Mouse (Mus musculus): ENCODE measurements at regions not wholly inside any gene's neighbourhood (a gene's known extent, or its start where the extent isn't known, plus 50 kb on each side); places are given as distances from the start of the nearest gene placed in this dataset.

DNA sequence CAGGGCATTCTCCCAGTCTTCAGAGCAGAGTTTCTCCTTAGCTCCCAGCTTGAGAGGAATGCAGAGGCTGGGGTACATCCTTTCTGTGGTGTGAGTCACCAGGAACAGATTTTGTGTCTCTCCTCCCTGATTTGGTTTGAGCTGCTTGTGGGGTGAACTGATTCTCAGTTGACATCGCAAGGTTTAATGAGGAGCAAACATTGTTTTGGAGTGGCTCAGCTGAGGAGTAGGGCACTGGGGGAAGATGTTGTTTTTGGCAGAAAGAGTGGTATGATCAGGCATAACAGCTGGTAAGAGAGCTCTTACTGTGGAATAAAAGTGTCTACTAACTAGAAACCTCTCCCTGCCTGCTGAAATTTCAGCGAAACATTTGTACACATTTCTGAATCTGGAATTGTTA is 519.4 kb upstream of the Fam241a start:
- DNase-seq = no peak

DNA sequence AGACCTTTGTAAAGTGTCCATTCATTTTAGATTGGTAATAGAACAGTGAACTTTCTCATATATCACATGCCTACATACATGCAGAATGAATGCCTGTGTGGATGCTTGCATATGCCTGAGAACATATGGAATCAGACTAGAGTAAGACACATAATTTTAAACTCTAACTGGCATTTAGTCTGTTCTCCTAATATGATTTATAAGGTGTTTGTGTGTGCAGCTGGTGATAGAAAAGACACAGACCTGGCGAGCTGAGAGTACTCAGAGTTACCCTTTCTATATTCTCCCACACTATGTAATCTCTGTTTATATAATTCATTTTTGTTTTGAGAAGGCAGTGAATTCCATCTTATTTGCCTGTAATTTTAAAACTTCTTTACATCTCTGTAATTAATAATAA is 517.4 kb upstream of the Fam241a start:
- no peak for DNase-seq

DNA sequence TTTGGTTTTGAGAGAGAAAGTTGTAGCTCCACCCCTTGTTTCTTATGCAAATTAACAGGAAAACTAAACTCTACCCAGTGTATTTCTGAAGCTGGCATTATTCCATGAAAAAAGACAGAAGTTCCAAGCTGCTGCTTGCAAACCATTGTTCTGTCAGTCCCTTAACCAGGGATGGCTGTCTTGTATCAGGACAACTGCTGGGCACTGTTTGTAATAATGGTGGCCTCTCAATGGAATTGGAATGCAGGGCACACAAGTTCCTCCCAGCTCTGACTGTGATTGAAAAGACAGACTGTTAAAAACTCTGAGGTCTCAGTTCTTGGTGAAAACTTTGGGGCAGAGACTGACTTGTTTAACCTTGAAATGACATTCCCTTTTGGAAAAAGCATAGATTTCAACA is 516.0 kb upstream of the Fam241a start:
- no peak for DNase-seq

DNA sequence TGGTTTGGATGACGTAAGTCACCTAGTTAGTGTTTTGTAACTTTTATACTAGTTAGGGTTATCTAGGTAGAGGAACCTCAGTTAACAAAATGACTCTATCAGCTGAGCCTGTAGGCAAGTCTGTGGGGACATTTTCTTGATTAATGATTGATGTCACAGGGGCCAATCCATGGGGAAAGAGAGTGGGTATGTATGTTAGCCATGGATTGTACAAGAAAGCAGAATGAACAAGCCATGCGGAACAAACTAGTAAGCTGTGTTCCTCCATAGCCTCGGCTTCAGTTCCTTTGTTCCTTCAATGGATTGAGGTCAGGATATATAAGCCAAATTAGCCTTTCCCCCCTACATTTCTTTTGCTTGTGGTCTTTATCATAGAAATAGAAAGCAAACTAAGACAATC is 498.7 kb upstream of the Fam241a start:
- DNase-seq = no peak

DNA sequence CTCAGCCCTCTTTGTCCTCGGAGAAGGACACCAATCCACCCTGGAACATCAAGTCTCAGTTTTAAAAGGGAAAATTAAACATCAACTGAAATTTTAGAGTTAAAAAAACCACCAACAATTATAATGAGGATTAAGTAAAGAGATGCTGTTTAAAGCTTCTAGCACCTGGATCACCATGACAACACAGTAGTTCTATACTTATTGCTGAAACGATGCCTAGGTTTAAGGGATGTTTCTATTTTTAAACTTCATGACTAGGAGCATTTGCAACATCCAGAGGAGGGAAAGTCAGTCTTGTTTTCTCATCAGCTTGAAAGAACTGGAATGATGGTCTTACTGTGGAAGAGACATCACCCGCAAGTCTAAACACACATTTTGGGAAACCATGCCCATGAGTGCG is 484.5 kb upstream of the Fam241a start:
- no peak for DNase-seq

DNA sequence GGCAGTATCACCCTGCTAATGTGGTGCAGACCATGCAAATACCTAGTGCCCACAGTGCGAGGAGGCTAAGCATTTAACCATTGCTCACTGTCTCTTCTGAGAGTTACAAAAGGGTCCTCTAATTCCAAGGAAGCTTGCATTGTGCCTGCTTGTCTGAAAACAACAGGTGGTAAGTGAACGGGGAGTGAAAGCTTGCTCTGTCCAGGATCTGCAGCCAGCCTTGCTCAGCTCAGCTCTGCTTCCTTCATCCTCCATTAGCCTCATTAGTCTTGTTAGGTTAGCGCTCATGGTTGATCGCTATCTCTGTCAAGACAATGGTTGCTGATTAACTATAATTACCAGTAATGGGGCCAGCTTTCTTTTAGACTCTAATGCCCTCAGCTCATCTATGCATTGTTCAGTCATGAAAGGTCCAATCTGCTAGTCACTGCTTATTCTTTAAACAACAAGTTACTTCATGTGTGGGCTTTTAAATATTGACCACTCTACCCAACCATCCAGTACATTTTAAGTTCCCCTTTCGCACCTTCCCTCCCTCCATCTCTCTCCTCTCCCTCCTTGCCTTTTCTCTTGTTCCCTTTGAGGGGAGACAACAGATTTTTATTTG is 473.5 kb upstream of the Fam241a start:
- no peak for DNase-seq

DNA sequence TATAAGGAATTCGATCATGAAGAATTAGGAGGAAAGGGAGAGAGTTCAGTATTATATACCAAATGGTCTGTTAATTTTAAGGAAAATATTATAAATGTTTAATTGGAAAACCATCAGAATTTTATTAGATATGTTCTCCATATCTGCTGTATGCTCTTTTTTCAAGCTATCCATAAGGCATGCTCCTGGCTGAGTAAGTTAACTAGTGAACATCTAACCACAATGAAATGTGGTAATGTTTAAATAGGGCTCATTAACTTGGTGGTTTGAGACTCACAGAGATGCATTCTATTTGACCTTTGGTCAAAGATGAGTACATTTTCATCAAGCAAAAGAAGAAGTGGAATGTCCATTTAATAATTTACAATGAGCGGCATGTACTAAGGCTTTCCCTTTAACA is 466.2 kb upstream of the Fam241a start:
- no peak for DNase-seq

DNA sequence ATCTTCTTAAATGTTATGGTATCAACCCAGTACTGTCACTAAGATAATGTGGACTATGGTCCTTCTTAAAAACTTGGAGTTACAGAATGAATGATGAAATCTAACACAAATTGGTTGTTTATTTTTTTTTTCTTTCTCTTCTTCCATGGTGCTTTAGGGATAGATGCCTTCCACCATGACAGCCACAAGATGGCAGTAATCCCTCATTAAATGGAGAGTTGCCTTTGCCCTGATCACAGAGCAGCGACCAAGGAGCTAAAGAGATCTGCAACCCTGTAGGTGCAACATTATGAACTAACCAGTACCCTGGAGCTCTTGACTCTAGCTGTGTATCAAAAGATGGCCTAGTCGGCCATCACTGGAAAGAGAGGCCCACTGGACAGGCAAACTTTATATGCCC is 453.0 kb upstream of the Fam241a start:
- peak; percentile 39 to 50 for DNase-seq

DNA sequence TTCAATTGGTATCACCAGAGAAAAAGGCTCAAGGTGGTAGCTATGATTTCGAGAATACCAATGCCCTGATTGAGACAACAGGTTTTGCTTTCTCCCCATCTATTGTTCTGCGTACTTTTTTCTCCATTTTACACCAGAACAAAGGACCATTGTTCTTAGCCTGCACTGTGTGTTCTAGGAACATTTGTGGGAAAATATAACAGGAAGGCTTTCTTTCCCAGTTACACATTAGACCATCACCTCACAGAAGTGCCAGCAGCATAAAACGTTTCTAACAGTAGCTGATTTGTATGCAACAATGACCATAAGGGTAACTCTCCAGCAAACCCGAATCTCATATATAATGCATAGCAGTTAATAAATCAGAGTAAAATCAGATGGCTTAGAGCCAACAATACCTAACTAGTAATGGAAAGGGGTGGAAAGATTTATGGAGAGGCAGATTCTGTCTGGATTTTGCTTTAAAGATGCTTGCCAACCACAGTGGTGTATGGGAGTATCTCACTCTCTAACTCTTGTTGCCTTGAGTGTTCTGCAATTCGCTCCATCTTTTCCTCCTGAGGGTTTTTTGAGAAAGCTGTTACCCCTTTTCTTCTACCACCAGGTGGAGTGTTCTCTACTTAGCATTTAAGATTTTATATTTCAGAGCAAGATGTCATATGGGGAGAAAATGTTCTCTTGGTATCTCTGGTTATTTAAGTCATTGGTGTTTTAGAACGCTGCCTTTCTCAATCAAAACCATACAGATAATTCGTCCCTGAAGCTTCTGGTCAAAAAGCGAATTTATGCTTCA is 451.9 kb upstream of the Fam241a start:
- no peak for DNase-seq

DNA sequence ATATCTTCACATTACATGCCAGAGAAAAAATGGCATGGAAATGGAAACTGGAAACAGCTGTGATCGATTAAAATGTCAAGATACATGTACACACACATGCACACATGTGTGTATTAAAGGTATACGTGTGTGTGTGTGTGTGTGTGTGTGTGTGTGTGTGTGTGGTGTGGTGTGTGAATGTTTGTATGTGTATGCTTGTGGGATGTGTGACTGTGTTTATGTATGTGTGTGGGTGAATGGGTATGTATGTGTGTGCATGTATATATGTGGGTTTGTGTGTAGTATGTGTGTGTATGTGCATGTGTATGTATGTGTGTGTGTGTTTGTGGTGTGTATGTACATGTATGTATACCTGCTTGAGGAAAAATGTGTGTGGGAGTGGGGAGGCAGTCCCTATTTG is 441.4 kb upstream of the Fam241a start:
- no peak for DNase-seq

DNA sequence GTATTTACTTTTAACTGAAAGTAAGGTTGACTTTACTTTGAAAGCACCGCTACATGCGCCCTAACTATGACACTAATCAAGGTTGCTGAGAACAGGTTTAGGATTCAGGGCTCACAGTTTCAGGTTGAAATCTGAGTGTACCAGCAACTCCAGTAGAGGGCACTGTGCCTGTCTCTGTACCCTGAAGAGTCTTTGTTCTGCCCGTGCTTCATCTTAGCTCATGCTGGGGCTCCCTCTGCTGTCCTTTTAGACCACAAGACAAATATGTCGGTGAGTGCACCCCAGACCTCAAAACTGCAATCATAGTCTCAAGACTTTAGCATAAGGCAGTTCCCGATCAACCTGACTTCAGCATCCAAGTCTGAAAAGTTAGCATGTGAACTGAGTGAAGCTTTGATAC is 440.9 kb upstream of the Fam241a start:
- peak; percentile 86 to 88 for DNase-seq

DNA sequence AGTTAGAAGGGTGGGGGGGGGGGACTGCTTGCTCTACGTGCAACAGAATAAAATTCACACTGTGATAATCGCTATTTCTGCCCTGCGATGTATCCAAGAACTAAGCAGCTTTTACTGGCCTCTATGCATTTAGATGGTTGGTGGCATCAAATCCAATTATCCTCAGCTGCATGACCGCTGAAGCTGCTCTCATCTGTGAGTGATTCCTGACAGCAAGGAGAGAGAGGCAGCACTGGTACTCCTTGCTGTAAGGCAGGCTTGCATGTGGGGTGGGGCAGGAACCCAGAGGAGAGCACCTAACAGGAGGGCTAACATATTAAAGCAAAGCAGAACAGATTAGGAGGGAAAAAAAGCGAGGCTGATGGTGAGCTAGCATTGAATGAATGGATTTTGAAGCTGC is 431.6 kb upstream of the Fam241a start:
- DNase-seq = no peak

DNA sequence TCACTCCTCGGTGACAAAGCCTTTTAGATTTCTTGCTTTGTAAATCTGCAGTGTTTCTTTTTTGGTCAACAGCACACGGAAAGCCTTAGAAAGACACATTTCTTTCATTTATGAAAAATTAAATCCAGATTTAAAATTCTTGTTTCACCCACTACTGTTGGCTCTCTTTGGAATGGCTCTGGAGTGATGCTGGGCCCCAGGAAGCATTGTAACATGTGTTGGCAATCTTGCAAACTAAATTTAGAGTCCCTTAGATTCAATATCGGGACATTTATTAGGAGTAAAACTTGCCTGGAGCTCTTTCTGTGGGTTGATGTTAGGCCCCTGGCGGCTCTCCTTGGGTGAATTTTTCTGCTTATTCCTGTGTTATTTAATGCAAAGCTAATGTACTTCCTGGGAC is 405.2 kb upstream of the Fam241a start:
- DNase-seq = no peak

DNA sequence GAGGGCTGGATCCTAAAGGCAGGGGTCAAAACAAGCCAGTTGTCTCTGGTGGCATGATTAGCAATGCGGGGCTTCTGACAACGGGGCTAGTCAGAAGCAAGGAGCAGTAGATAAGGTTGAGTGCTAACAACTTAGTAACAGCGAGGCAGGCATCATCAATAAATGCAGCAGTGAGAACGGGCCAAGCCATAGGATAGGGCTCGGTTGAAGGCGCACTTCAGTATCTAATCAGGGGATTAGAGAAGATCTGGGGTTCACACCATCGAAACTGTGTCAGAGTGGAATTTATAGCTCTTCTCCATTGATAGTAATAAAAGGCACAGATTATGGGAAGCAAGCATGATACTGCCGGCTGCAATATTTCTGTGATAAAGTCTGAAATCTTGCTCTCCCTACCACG is 402.0 kb upstream of the Fam241a start:
- DNase-seq = no peak

DNA sequence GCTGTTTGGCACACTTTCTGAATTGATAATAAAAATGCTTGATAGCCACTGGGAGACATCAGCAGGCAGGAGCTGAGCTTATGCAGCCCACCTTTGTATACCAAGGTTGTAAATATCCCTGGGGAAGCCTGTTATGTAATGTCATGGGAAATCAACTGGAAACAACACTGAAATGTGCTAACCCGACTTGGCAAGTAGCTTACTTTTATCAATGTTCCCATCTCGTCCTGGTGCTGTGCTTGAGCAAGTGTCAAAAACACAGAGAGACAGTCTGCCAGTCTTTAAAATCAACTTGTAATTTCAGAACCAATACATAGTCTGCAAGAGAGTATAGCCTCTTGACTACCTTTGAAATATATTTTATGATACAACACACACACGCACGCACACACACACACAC is 391.7 kb upstream of the Fam241a start:
- DNase-seq = peak in 1 of 2 experiments; percentile 47

DNA sequence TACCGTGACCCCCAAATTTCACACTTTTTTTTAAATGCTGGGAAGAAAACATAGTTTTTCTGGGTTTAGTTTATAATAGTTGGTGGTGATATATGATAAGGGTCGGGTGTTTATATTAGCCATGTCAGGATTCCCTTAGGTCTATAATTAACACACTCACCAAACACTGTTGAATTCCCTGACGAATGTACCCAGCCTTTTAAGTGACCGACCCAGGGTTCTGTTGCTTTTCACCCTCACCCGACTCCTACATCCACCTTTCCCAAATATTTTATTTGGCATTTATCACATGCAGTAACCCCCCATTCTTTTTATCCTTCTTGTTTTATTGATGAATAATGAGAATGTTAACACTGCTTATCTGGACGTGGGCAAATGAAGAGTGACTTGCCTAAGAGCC is 389.1 kb upstream of the Fam241a start:
- no peak for DNase-seq

DNA sequence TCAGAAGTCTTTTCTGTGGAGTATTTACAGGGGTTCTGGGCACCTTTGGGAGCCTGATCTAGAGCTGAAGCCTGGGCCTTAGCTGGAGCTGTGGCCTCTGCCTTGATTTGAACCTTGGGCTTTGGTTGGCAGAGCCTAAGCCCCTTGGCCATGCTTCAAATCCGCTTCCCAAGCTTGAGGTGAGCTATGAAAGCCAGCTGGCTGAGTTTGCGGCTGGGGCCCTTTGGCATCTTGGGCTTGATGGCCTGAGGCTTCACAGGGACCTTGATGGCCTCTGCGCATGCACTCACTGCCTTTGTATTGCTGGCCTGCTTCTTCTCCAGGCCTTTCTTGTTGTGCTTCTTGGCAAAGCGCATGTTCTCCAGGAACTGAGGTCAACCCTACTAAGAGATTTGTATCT is 384.5 kb upstream of the Fam241a start:
- DNase-seq = no peak

DNA sequence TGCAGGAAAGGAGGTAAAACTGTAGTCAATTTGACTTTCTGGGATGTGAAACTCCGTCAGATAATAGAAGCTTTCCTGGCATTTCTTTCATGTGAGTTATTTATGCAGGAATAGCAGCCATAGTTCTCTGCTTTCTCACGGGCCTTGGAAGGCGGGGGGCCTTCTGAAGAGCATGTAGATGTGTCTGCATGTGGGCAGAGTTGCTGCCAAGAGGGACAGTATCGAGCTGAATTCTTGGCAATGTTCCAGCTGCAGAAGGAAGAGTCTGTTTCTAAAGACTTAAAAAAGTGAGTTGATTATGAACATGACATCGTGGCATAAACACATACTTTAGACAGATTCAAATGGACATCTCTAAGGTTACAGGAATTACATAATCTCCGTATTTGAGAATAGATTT is 374.5 kb upstream of the Fam241a start:
- no peak for DNase-seq

DNA sequence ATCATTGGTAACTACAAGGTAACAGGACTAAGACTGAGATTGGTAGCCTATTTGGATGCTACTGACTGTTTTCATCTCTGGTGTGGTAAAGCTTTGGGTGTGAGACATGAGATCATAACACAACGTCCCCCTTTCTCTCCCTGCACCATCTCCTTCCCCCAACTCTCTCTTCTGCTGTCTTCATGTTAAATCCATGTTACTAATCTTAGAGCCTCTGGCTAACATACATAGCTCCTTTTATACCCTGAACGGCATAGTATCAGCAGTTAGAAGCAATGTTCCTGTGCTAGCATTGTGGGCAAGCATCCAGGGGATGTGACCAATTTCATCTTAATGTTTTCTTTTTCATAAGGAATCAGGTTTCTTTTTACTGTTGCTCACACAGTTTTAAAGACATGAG is 365.1 kb upstream of the Fam241a start:
- no peak for DNase-seq

DNA sequence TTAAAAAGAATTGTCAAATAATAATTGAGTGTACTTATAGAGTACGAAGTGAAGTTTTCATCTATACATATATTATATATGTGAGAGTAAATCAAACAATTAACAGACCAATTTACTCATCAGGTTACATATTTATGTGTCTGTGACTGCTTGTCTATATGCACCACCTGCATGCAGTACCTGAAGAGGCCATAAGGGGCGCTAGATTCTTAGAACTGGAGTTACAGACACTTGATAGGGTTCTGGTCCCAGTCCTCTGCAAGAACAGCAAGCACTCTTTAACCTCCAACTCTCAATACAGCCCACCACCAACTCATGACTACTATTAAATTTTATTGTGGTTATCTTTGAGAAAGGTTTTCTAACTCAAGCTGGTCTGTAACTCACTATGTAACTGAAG is 351.7 kb upstream of the Fam241a start:
- no peak for DNase-seq

DNA sequence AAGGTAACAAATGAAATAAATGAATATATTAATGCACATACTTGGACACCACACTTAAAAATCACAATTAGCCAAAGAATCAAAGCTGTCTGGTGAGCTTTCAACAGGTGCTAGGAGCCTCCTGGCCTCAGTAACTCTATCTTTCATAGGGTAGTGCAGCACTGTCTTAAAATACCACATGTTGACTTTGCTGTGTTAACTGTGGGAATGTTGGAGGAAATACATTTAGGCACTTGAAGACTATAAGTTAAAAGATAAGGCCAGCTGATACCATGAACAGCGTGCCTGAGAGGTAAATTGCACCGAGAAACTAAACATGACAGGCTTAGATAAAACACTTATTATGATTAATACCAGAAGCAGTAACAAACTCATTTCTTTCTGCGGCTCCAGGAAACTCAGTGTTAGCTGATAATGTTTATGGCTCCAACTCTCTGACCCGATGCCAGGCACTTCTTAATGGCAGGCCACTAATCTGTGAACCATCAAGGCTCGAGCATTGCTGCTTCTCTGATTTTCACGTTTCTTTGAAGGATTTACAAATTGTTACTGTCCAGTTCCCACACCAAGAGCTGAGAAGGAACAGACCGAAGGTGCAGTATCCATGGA is 343.8 kb upstream of the Fam241a start:
- no peak for DNase-seq

DNA sequence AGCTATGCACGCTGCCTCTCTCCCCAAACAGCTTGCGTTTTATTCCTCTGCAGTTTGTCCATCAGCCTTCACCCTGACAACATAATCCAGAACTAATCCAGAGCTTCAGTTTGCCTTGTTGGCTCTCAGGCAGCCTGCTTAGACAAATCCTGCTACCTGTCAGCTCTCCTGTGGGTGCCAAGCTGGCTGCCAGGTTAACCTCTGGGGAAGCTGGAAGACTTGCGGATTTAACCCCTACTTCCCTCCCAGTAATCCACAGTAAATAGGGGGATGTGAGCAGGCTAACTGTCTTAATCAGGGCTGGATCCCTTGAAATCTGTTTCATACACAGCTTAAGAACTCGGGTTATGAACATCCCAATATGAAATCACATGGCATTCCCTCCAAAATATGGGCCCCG is 334.3 kb upstream of the Fam241a start:
- no peak for DNase-seq

DNA sequence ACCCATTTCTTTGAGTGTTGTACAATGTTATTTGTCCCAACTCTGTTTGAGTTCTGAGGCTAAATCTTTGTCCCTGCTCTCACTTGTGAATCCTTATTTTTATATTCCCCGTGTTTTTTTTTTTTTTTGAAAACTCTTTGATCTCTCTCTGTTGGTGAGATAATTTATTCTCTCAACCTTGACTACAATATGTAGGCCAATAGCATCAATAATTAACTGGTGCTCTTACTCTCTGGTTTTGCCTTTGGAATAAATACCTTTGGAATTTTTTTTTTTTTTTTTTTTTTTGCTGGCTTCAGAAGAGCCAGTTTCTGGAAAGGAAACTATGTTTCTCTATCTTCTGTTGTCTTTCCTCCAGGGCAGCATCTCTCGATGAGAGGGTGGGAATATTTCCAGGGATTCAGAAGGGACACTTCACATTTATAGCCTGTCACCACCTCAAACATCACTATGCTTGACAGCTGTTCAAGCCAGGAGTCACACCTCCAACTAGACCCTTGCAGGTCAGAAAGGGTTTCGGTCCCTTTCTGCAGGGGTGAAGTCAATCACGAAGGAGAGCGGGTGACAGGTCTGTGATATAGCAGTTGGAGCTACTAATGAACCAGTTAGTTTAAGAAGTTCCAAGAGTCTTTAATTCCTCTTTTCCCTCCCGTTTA is 330.9 kb upstream of the Fam241a start:
- no peak for DNase-seq

DNA sequence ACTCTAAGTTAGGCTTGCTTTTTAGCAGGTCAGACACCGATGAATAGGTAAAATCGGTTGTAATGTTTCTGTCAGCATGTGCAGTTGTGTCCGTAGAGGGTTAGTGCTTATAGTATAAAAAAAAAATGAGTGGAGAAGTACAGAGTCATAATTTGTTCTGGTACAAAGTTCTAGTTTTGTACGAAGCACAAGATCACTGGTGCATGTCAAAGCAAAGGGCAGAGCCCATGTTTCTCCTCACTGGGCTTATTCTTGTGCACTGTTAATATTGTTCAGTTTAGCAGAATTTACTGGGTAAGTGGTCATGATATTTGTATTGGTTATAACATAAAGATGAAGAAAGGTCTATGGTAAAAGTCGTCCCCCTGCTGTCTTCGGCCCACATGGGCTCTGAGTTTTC is 330.4 kb upstream of the Fam241a start:
- DNase-seq = peak; percentile 50 to 73
